Mouse (Mus musculus) ES-Bruce4 (cell line): ENCODE results near the gene Krt36.

Experiments used
- CTCF ChIP-seq: IDR thresholded peaks from one replicate; pipeline ENCODE4 v1.8.1; 2011; ENCODE audit warnings: low read depth, low read length
- POLR2A ChIP-seq: IDR thresholded peaks from one replicate; pipeline ENCODE4 v1.8.1; 2011; ENCODE audit warnings: low read length; ENCODE audit not compliant: insufficient read depth

- no peak for TF ChIP-seq CTCF
- TF ChIP-seq POLR2A: no peak
Observed at GRCm38 (mm10) chr11:100087861-100088260, 17.6 kb downstream of the Krt36 start, which contains the start of gene Krt32.
